Mouse (Mus musculus) liver, embryonic 14.5 days (tissue): ENCODE results near the gene Impad1.

Source experiments
- CTCF ChIP-seq: IDR thresholded peaks from 2 replicates; pipeline ENCODE4 v1.5.1; 2016; ENCODE audit warnings: antibody characterized with exemption, low read depth, control low read depth
- EP300 ChIP-seq: IDR thresholded peaks from 2 replicates; pipeline ENCODE4 v1.6.1; 2016; ENCODE audit warnings: antibody characterized with exemption, low read depth

- TF ChIP-seq CTCF = no peak
- no peak for TF ChIP-seq EP300
Observed at GRCm38 (mm10) chr4:4758376-4758775, 34.8 kb downstream of the Impad1 start.
